Mouse (Mus musculus): ENCODE results near the gene Gbf1. TPM values are rescaled to one million over a fixed set of nuclear protein-coding genes. Genes with fewer than 3 reads are reported as not detected.
A peak's percentile ranks its signal among the peaks of the same experiment; 100 is the strongest.

The Gbf1 gene
- polyA plus RNA-seq, 1 experiment from 2014 or later: 32.9 TPM

DNA sequence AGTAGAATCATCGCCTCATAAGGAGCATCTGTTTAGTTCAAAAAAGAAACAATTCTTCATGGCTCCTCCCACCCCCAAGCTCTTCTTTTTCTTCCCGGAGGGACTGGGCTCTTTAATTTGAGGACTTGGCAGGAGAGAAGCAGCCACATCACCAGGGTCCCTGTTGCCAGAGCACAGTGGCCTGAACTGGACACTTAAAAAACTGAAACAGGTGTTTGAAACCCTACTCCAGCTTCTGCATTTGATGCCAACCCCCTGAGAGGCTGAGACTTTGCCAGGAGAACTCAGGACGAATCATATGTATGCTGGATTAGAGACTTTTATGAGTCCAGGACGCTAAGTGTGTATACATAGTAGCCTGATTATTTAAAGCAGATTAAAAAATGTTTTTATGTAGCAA lies 73.2 kb downstream of the Gbf1 start:
- Histone ChIP-seq H3K4me3 (replicated peaks; ENCODE audit: low read depth, low read length) (no peak overlapping the region), H3K36me3 (ENCODE audit: insufficient read depth, low read length) (no peaks in the 10 kb centered on the region), H3K27me3 (ENCODE audit: insufficient read depth, low read length) (no peaks in the 10 kb centered on the region), H3K9me3 (replicated peaks; ENCODE audit: low read length) (no peaks in the 10 kb centered on the region), H3K4me1 (replicated peaks; ENCODE audit: insufficient read depth, low read length) (0 out of 2 replicates have a peak, but pooled peaks cover 3% of the 10 kb centered on the region), H3K4me2 (ENCODE audit: low read length) (no peak overlapping the region), H3K9ac (ENCODE audit: low read depth, low read length) (no peak overlapping the region), H3K27ac (no peak overlapping the region)
- no peak for ATAC-seq (replicated peaks; ENCODE audit: low FRiP score, low read depth)
- WGBS: 44% methylated on average over 4 of the region's 4 CpGs
- peak; percentile 8 for DNase-seq (ENCODE audit: low spot score)
- TF ChIP-seq CTCF (IDR thresholded peaks at IDR 0.05; ENCODE audit: low read depth): no peak

DNA sequence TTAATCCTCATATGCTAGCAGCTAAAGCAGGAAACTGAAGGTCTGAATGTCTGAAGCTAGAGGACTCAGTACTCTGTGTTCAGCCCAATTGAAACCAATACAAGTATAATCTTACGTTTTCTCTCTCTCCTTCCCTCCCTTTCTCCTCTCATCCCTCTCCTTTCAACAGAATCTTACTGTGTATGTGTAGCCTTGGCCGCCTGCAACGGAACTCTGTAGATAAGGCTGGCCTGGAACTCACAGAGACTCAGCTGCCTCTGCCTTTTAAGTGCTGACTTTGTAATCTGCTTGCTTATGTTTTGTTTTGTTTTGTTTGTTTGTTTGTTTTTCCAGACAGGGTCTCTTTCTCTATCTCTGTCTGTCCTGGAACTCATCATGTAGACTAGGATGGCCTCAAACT lies 74.0 kb downstream of the Gbf1 start:
- no peak for DNase-seq (ENCODE audit: low spot score)
- TF ChIP-seq CTCF (IDR thresholded peaks at IDR 0.05; ENCODE audit: low read depth): no peak
- Histone ChIP-seq H3K4me3 (replicated peaks; ENCODE audit: low read depth, low read length) (no peak overlapping the region), H3K27me3 (ENCODE audit: insufficient read depth, low read length) (no peaks in the 10 kb centered on the region), H3K4me2 (ENCODE audit: low read length) (no peak overlapping the region), H3K27ac (no peak overlapping the region), H3K36me3 (ENCODE audit: insufficient read depth, low read length) (no peaks in the 10 kb centered on the region), H3K4me1 (replicated peaks; ENCODE audit: insufficient read depth, low read length) (0 out of 2 replicates have a peak, but pooled peaks cover 3% of the 10 kb centered on the region), H3K9ac (ENCODE audit: low read depth, low read length) (no peak overlapping the region), H3K9me3 (replicated peaks; ENCODE audit: low read length) (no peaks in the 10 kb centered on the region)
- no peak for ATAC-seq (replicated peaks; ENCODE audit: low FRiP score, low read depth)
- WGBS: 90% methylated on average over 3 of the region's 3 CpGs

DNA sequence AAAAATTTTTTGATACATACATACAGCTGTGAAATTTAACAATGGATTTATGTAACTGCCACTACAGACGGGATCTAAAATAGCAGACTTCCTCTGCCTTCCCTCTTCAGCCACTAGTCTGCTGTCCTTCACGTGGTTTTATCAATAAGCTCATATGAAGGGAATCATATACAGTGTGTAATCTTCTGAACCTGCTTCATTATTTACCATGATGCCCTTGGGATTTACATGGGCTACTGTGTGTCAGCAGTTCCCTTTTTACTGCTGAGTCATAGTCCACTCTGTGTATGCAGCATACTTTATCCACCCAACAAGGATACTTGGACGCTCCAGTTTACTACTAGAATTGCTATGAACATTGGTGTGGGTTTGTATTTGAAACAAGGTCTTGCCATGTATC lies 75.0 kb downstream of the Gbf1 start:
- 94% methylated on average over 3 of the region's 3 CpGs for WGBS

DNA sequence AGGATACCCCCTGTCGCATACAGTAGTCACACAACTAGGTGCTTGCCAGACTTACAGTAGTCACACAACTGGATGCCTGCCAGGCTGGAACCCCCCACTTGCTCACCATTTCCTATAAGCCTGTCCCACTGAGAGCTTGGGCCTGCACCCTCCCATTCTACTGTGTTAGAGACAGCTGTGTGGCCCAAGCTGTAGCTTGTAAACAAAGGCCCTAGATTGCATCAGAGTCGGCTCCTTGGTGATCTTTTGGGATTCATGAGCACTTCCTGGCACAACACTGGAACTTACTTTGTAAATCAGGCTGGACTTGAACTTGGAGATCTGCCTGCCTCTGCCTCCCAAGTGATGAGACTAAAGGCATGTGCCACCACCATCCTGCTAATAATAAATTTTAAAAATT lies 82.1 kb downstream of the Gbf1 start:
- no peaks in the 10 kb centered on the region for H3K4me1 ChIP-seq (replicated peaks; ENCODE audit: insufficient read depth, low read length)
- H3K4me3 ChIP-seq (replicated peaks; ENCODE audit: low read depth, low read length): no peak overlapping the region
- H3K9ac ChIP-seq (ENCODE audit: low read depth, low read length): no peak overlapping the region
- no peaks in the 10 kb centered on the region for H3K27me3 ChIP-seq (ENCODE audit: insufficient read depth, low read length)
- no peak for DNase-seq (ENCODE audit: low spot score)
- 84% methylated on average over 2 of the region's 2 CpGs for WGBS
- H3K36me3 ChIP-seq (ENCODE audit: insufficient read depth, low read length): no peaks in the 10 kb centered on the region
- TF ChIP-seq CTCF (IDR thresholded peaks at IDR 0.05; ENCODE audit: low read depth): no peak
- no peak overlapping the region for H3K4me2 ChIP-seq (ENCODE audit: low read length)
- no peak overlapping the region for H3K27ac ChIP-seq
- no peaks in the 10 kb centered on the region for H3K9me3 ChIP-seq (replicated peaks; ENCODE audit: low read length)
- ATAC-seq (replicated peaks; ENCODE audit: low FRiP score, low read depth): no peak

More for the DNA sequence above, 75.0 kb downstream of the Gbf1 start:
- 0 out of 2 replicates have a peak, but pooled peaks cover 3% of the 10 kb centered on the region for H3K4me1 ChIP-seq (replicated peaks; ENCODE audit: insufficient read depth, low read length)
- no peaks in the 10 kb centered on the region for H3K9me3 ChIP-seq (replicated peaks; ENCODE audit: low read length)
- TF ChIP-seq CTCF (IDR thresholded peaks at IDR 0.05; ENCODE audit: low read depth): no peak
- H3K27me3 ChIP-seq (ENCODE audit: insufficient read depth, low read length): no peaks in the 10 kb centered on the region
- no peak overlapping the region for H3K4me3 ChIP-seq (replicated peaks; ENCODE audit: low read depth, low read length)
- H3K9ac ChIP-seq (ENCODE audit: low read depth, low read length): no peak overlapping the region
- DNase-seq (ENCODE audit: low spot score) (no peak), ATAC-seq (replicated peaks; ENCODE audit: low FRiP score, low read depth) (no peak)
- H3K27ac ChIP-seq: no peak overlapping the region
- H3K36me3 ChIP-seq (ENCODE audit: insufficient read depth, low read length): no peaks in the 10 kb centered on the region
- no peak overlapping the region for H3K4me2 ChIP-seq (ENCODE audit: low read length)

DNA sequence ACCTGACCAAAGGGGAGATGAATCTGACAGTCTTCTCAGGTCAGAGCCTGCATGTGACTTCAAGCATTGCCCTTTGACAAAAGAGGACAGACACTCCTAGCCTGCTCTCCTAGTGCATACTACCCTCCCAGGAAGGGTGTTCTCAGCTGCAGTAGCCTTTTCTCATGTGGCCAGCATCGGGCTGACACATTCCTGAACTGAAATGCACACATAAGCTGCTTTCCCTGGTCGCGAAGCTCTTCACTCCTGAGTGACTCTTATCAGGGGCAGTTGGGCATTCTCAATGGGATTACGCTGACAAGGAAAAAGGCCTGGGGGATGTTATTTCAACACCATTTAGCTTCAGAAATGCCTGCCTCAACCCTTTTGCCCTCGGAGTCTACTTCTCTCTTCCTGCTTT lies 84.3 kb downstream of the Gbf1 start:
- H3K36me3 ChIP-seq (ENCODE audit: insufficient read depth, low read length): no peaks in the 10 kb centered on the region
- H3K27ac ChIP-seq: no peak overlapping the region
- DNase-seq (ENCODE audit: low spot score): no peak
- no peaks in the 10 kb centered on the region for H3K27me3 ChIP-seq (ENCODE audit: insufficient read depth, low read length)
- ATAC-seq (replicated peaks; ENCODE audit: low FRiP score, low read depth): no peak
- H3K4me3 ChIP-seq (replicated peaks; ENCODE audit: low read depth, low read length): no peak overlapping the region
- H3K4me1 ChIP-seq (replicated peaks; ENCODE audit: insufficient read depth, low read length): no peaks in the 10 kb centered on the region
- no peak for TF ChIP-seq CTCF (IDR thresholded peaks at IDR 0.05; ENCODE audit: low read depth)
- no peaks in the 10 kb centered on the region for H3K9me3 ChIP-seq (replicated peaks; ENCODE audit: low read length)
- no peak overlapping the region for H3K4me2 ChIP-seq (ENCODE audit: low read length)
- H3K9ac ChIP-seq (ENCODE audit: low read depth, low read length): no peak overlapping the region
- WGBS: 73% methylated on average over 5 of the region's 5 CpGs

DNA sequence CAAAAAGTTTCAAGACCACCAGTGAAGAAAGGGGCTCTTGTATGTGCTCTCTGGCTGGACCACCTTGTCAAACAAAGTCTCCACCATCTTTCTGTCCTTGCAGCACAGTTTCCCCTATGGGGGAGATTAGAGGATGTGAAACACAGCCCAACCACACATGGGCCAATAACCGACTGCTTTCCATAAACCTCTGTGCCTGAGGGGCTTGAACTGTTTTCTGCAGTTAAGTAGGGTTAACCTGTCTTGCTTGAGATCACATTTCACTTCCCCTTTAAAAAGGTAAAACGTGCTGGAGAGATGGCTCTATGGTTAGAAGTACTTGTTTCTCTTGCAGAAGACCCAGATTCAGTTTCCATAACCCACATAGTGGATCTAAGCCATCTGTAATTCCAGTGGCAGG lies 87.9 kb downstream of the Gbf1 start:
- H3K4me3 ChIP-seq (replicated peaks; ENCODE audit: low read depth, low read length): no peak overlapping the region
- no peak overlapping the region for H3K27ac ChIP-seq
- H3K9me3 ChIP-seq (replicated peaks; ENCODE audit: low read length): no peaks in the 10 kb centered on the region
- H3K36me3 ChIP-seq (ENCODE audit: insufficient read depth, low read length): no peaks in the 10 kb centered on the region
- no peaks in the 10 kb centered on the region for H3K27me3 ChIP-seq (ENCODE audit: insufficient read depth, low read length)
- TF ChIP-seq CTCF (IDR thresholded peaks at IDR 0.05; ENCODE audit: low read depth): no peak
- WGBS: 45% methylated on average over 2 of the region's 2 CpGs
- no peak for DNase-seq (ENCODE audit: low spot score)
- no peak overlapping the region for H3K4me2 ChIP-seq (ENCODE audit: low read length)
- H3K9ac ChIP-seq (ENCODE audit: low read depth, low read length): no peak overlapping the region
- no peaks in the 10 kb centered on the region for H3K4me1 ChIP-seq (replicated peaks; ENCODE audit: insufficient read depth, low read length)
- ATAC-seq (replicated peaks; ENCODE audit: low FRiP score, low read depth): no peak

DNA sequence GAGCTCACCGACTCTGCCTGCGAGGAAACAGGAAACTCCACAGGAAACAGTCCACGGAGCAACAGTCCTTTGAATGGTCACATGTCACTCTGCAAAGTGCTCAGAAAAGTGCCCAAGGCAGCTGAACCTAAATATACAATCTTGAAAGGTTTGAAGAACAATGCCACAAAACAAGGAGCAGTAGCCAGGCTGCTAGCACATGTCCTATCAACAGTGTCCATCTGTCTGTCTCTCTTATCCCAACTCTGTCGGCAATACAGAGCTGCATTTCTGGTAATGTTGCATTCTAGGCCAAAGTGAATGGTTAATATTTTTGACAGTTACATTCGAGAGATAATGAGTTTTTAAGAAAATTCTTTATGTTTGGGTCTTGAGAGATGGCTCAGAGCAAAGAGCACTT lies 90.1 kb downstream of the Gbf1 start:
- Histone ChIP-seq H3K9me3 (replicated peaks; ENCODE audit: low read length) (no peaks in the 10 kb centered on the region), H3K36me3 (ENCODE audit: insufficient read depth, low read length) (0 out of 2 replicates have a peak, but pooled peaks cover 4% of the 10 kb centered on the region), H3K27ac (no peak overlapping the region), H3K9ac (ENCODE audit: low read depth, low read length) (no peak overlapping the region), H3K4me1 (replicated peaks; ENCODE audit: insufficient read depth, low read length) (no peaks in the 10 kb centered on the region), H3K4me2 (ENCODE audit: low read length) (no peak overlapping the region), H3K27me3 (ENCODE audit: insufficient read depth, low read length) (no peaks in the 10 kb centered on the region), H3K4me3 (replicated peaks; ENCODE audit: low read depth, low read length) (no peak overlapping the region)
- DNase-seq (ENCODE audit: low spot score): no peak
- TF ChIP-seq CTCF (IDR thresholded peaks at IDR 0.05; ENCODE audit: low read depth): no peak
- 70% methylated on average over 5 of the region's 5 CpGs for WGBS
- ATAC-seq (replicated peaks; ENCODE audit: low FRiP score, low read depth): no peak

Data from kidney, postnatal 0 days (tissue).